Comparison of ENCODE assay signal across 13 mouse cellular contexts in genomic region chr14:21107551-21107950, GRCm38 (mm10).
"Had no signal": no experiment of that assay in that cellular context is flagged by ENCODE, and none has a peak within 500 bp of the region (broad histone marks: within the 10 kb centered on the region; RNA-seq: fewer than 3 reads in every experiment).

No protein-coding gene starts in this region.

- H3K36me3 ChIP-seq: limb, embryonic 12.5 days; midbrain, embryonic 13.5 days had no signal

- H3K27me3 ChIP-seq: limb, embryonic 12.5 days; liver, embryonic 13.5 days; midbrain, embryonic 13.5 days had no signal

- DNase-seq: layer of hippocampus, adult 9-11 months; liver, embryonic 13.5 days; lung, adult 2 months; lung, postnatal 36 days; thymus, adult 18-20 months; thymus, postnatal 14 days had no signal

- H3K4me1 ChIP-seq: limb, embryonic 12.5 days; midbrain, embryonic 13.5 days had no signal

- H3K9ac ChIP-seq: limb, embryonic 12.5 days; liver, embryonic 13.5 days; midbrain, embryonic 13.5 days had no signal

- H3K9me3 ChIP-seq: limb, embryonic 12.5 days; liver, embryonic 13.5 days; midbrain, embryonic 13.5 days had no signal

- H3K4me2 ChIP-seq: limb, embryonic 12.5 days; liver, embryonic 13.5 days; midbrain, embryonic 13.5 days had no signal

- ATAC-seq: hindbrain, embryonic 16.5 days; inflammation-experienced regulatory T-cells, adult 6 months; intestine, postnatal 0 days; lung, postnatal 0 days; midbrain, embryonic 13.5 days had no signal

- H3K27ac ChIP-seq: limb, embryonic 12.5 days; liver, embryonic 13.5 days; midbrain, embryonic 13.5 days; stomach, postnatal 0 days had no signal

- H3K4me3 ChIP-seq: limb, embryonic 12.5 days; liver, embryonic 13.5 days; midbrain, embryonic 13.5 days had no signal
